Mouse (Mus musculus) heart, postnatal 0 days (tissue): ENCODE data around the gene Smarce1.
A peak's percentile ranks its signal among the peaks of the same experiment; 100 is the strongest.

Experiments
- CTCF ChIP-seq: IDR thresholded peaks from 2 replicates; pipeline ENCODE4 v1.5.1; 2016; ENCODE audit warnings: antibody characterized with exemption, control low read depth, low read depth
- EP300 ChIP-seq: IDR thresholded peaks from 2 replicates; pipeline ENCODE4 v1.6.1; 2016; ENCODE audit warnings: antibody characterized with exemption, low read depth

DNA sequence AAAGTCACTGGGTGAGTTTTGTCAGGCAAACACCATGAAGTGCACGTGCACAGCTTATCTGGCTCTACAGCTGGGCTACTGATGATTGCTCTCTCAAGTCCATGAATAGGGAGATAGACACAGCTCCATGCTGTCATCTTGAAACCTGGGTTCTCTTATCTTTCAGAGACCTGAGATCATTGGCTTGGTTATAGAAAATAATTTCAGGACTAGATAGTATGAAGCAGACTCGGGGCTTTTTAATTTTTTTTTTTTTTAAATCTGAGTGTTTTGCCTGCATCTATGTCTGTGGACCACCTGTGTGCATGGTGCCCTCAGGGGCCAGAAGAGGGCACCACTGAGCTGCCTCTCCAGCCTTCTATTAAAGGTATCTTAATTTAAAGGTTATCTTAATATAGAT, 23.9 kb downstream of the Smarce1 start:
- TF ChIP-seq CTCF (peak; percentile 58), EP300 (no peak)
